Mouse (Mus musculus) thymus, postnatal 36 days (tissue): ENCODE results near the gene Selenon.

Experiments used
- DNase-seq, 2 experiments: peaks; one replicate each; pipeline ENCODE4 v3.0.0; 2022; ENCODE audit warnings: mixed read lengths in 2 of 2

Selenon gene

DNA sequence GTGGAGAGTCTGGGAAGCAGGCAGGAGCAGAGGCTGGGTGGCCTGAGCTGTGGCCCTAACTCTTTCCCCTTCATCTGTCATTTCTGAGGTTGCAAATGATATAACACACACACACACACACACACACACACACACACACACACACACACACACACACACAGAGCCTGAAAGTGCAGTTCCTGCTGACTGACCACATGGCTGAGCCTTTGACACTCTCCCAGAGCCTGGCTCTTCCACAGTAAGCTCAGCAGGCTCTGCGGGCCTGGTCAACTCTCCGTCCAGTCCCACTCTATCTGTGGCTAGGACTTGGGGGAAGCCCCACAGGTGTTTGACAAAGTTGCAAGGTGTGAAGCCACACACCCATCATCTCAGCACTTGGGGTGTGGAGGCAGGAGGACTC lies 25.3 kb upstream of the Selenon start:
- no peak for DNase-seq

- DNase-seq = no peak
Measured at GRCm38 (mm10) chr4:134575486-134575885, 23.5 kb upstream of the Selenon start.

- DNase-seq = no peak
Measured at GRCm38 (mm10) chr4:134572449-134573300, 20.7 kb upstream of the Selenon start.

DNA sequence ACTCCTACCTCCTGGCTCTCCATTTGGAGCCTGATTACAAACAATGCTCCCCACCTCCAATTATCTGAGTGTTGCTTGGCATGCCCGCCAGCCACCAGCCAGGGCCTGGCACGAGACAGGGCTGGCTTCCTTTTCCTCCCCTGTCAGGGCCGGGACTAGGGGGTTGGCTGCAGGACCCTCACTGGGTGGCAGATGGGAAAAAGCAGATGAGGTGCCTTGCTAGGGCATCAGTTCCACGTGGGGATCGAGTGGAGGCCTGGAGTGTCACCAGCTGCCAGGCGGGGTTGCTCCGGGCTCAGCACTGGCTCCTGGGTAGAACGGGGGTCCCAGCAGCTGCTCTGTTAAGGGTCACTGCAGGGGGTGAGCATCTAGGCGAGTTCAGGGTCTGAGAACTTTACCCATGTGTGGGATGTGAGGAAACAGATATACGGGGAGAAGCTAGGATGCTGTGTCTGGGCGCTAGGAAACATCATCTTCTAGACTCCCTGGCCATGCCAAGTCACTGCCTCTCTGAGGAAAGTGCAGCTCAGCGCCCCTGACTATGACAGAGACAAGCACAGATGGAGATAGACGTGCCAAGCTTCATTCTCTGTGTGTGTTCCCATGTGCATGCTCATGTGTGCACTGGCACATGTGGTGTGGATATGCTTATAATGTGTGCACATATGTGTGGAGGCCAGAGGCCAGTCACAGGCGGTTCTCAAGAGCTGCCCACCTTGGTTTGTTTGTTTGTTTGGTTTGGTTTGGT lies 18.9 kb upstream of the Selenon start:
- DNase-seq = no peak

- no peak for DNase-seq
Measured at GRCm38 (mm10) chr4:134569831-134570230, 17.9 kb upstream of the Selenon start.

DNA sequence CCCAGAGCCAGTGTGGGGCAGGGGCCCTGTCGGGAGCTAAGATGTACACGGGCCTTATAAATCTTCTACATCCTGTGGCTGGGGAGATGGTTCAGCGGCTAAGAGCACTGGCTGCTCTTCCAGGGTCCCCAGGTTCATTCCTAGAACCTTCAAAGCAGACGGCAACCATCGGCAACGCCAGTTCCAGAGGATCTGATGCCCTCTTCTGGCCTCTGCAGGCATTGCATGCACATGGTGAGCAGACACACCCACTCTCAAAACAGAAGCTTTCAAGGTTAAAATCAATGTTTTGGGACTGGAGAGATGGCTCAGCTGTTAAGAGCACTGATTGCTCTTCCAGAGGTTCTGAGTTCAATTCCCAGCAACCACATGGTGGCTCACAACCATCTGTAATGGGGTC lies 17.2 kb upstream of the Selenon start:
- no peak for DNase-seq

- DNase-seq = no peak
Measured at GRCm38 (mm10) chr4:134567377-134568226, 15.6 kb upstream of the Selenon start.

DNA sequence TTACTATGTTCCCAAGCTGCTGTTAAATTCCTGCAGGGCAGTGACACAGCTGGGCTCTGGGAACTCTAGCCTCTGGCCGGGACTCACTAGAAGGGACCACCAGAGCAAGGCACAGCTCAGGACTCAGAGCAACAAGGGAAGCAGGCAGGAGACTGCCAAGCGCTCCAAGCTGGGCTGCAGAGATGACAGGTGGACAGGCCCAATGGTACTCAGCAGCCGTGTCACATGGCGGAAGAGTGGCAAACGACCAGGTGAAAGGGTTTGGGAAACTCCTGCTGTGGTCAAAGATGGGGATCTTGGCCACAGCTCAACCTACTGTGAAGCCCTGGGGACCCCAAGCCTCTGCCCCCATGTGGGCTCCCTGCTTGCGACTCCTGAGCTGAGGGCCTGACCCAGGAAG lies 12.1 kb upstream of the Selenon start:
- DNase-seq = no peak

DNA sequence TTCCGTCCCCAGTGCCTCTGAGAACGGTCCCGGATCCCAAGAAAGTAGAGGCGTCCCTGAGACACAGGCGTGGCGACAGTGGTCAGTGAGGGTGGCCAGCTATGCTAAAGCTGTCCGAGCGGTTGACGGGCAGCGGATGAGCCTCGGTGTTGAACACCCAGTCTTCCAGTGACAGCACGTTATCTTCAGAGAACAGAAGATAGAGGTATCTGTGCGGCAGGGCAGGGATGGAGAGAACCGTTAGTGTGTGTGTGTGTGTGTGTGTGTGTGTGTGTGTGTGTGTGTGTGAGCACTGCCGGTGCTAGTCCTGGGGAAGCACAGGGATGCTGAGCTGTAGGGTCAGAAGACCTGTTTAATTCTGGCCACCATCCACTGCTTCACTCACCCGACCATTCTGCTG lies 11.7 kb upstream of the Selenon start:
- DNase-seq = no peak

DNA sequence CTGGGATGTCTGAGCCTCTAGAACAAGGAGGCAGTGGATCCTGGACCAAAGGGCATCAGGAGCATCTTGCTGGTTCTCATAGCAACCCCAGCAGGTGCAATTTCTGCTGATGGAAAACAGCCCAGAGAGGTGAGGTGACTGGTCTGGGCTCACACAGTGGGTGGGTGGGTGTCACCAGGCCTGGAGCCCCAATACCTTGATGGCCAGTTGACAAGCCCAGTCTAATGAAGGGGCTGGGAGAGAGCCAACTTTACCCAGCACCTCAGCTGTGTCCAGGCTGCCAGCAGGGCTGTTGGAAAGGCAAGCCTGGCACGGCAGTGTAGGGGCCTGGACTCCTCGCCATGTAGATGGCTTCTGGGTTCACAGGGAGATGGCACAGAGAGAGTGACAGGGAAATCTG lies 10.0 kb upstream of the Selenon start:
- DNase-seq = no peak

- no peak for DNase-seq
Measured at GRCm38 (mm10) chr4:134560699-134561098, 8.7 kb upstream of the Selenon start.

DNA sequence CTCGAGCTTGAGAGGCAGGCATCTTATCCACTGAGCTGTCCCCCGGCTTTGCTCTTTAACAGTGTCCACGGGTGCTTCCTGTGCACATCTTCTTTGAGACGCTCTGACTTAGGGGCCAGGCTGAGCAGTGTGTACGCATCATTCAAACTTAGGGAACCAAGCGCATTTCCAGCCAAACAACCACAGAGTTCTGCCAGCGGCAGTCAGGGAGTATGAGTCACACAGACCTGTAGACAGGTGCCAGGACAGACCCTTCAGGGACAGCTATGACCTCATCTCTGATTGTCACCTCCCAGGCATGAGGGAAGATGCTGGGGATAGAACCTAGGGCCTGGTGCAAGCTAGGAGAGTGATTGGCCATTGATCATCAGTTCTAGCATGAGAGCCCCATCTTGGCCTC lies 7.2 kb upstream of the Selenon start:
- no peak for DNase-seq

DNA sequence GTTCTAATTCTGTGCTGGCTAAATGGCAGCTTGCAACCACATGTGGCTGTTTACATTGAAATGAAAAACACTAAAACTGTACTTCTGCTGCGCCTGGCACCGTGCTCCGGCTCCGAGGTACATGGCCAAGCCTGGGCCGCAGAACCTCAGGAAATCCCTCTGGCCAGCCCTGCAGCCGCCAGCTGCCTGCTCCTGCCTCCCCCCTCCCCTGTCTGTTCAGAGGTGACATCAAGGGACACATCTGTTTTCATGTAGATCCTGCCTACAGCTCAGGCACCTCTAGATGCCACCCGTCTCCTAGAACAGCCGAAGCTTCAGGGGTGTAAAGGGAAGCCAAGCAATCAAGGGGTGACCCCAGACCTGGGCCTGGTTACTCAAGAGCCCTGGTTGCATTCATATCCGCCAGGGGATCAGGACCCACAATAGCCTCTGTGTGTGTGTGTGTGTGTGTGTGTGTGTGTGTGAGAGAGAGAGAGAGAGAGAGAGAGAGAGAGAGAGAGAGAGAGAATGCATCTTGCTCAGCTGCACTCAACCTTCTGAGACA lies 6.7 kb upstream of the Selenon start:
- peak; percentile 33 to 52 for DNase-seq

DNA sequence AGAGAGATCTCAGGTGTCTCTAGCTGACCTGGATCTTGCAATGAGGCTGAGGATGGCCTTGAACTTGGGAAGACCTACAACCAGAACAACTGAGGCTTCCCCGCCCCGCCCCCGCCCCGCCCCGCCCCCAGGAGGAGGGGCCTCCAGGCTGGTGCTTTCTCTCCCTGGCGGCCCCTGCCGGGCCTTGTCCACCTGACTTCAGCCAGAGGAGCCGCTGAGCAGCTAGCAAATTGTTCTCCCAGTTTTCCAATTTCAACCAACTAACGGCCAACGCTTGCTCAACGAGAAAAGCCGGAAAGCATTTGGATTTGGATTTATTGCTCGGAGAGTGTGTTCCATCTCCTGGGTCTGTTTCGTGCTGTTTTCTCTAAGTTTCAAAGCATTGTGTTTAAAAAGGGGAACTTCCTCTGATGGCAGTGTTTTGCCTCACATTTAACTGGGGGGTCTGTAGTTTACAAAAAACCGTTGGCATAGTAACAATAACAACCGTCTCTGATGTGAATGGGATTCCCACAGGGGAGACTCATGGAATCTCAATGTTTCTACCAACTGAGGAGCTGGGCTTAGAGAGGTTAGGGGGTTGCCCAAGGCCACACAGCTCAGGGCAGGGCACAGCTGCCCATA lies 5.8 kb upstream of the Selenon start:
- DNase-seq = no peak

GRCm38 (mm10) chr4:134555956-134556580 lies 4.1 kb upstream of the Selenon start:
- DNase-seq = no peak

- DNase-seq = no peak
Measured at GRCm38 (mm10) chr4:134553631-134554030, 1.7 kb upstream of the Selenon start.

DNA sequence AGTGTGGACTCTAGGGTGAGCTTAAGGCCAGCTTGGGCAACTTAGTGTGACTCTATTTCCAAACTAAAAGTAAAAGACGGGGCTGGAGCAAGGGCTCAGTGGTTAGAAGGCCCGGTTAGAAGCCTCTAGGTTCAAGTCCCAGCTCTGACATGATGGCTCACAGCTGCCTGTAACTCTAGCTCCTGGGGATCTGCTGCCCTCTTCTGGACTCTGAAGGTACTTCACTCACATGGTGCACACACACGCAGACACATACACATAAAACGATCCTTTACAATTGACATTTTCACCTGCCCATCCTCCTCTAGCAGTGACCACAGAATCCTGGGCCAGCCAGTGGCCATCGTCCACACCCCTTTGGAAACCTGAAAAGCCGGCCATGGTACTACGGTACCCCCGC lies 2.1 kb downstream of the Selenon start:
- DNase-seq = no peak

- DNase-seq = no peak
Measured at GRCm38 (mm10) chr4:134548169-134548938, 3.6 kb downstream of the Selenon start.

GRCm38 (mm10) chr4:134546814-134547705 lies 4.9 kb downstream of the Selenon start:
- DNase-seq = no peak

GRCm38 (mm10) chr4:134543261-134543660 lies 8.7 kb downstream of the Selenon start:
- peak; percentile 86 to 93 for DNase-seq
